Mouse (Mus musculus) monocyte, adult 59 days (primary cell): ENCODE results near the gene Prpf31. TPM values are rescaled to one million over a fixed set of nuclear protein-coding genes. Genes with fewer than 3 reads are reported as not detected.

Source experiments
- total RNA-seq, 2 experiments: library from RNA; stranded (reverse); gene quantifications; one replicate each; pipeline ENCODE4 v1.2.4; 2023

Prpf31 gene
- 10 to 100 TPM; 30.8 to 31.8 TPM for total RNA-seq

GRCm38 (mm10) chr7:3629543-3630477, at the start of gene Prpf31, which contains the start of gene Tfpt:
Prpf31 (plus strand) TSS chr7:3629985.
Tfpt (minus strand) TSS chr7:3629929.

GRCm38 (mm10) chr7:3616057-3616388, 13.8 kb upstream of the Prpf31 start, which contains the start of gene Oscar:
Oscar (minus strand) TSS chr7:3616157.

GRCm38 (mm10) chr7:3617242-3617995, 12.4 kb upstream of the Prpf31 start, which contains the start of gene Ndufa3:
Ndufa3 (plus strand) TSS chr7:3617373.

GRCm38 (mm10) chr7:3644672-3645487, 15.1 kb downstream of the Prpf31 start, which contains the start of gene Cnot3:
Cnot3 (plus strand) TSS chr7:3645268.

GRCm38 (mm10) chr7:3665215-3666114, 35.7 kb downstream of the Prpf31 start, which contains the start of gene Leng1:
Leng1 (minus strand) TSS chr7:3665840.

GRCm38 (mm10) chr7:3677342-3677741, 47.6 kb downstream of the Prpf31 start, which contains the start of gene Tmc4:
Tmc4 (minus strand) TSS chr7:3677553.

Other genes starting within 250 kb of the Prpf31 start
- under 1 TPM in 1 of 2 experiments, not detected in 1; 0.60 TPM for gene Cacng8, start 239.3 kb upstream of the Prpf31 start, total RNA-seq
- gene Cacng6, start 205.8 kb upstream of the Prpf31 start, total RNA-seq = under 1 TPM in 1 of 2 experiments, not detected in 1; 0.43 TPM
- gene Tarm1, start 127.4 kb upstream of the Prpf31 start, total RNA-seq = 1 to 10 TPM; 3.9 to 9.3 TPM
- gene Oscar, start 13.8 kb upstream of the Prpf31 start, total RNA-seq = not detected
- 100 to 1,000 TPM; 329 to 362 TPM for gene Ndufa3, start 12.6 kb upstream of the Prpf31 start, total RNA-seq
- gene Tfpt, start 56 bp upstream of the Prpf31 start, total RNA-seq = 10 to 100 TPM; 21.3 to 26.8 TPM
- 100 to 1,000 TPM in 1 of 2 experiments, 10 to 100 TPM in 1; 93.9 to 100 TPM for gene Cnot3, start 15.3 kb downstream of the Prpf31 start, total RNA-seq
- 1 to 10 TPM; 6.4 to 9.4 TPM for gene Leng1, start 35.9 kb downstream of the Prpf31 start, total RNA-seq
- 1 to 10 TPM; 6.4 to 6.8 TPM for gene Tmc4, start 47.6 kb downstream of the Prpf31 start, total RNA-seq
- gene Tsen34, start 62.9 kb downstream of the Prpf31 start, total RNA-seq = 10 to 100 TPM; 35.3 to 42.7 TPM
- 100 to 1,000 TPM; 103 to 105 TPM for gene Mboat7, start 63.5 kb downstream of the Prpf31 start, total RNA-seq
- 1,000 to 10,000 TPM; 1,985 to 2,114 TPM for gene Rps9, start 74.0 kb downstream of the Prpf31 start, total RNA-seq
- 100 to 1,000 TPM; 343 to 375 TPM for gene Pirb, start 90.4 kb downstream of the Prpf31 start, total RNA-seq
- 10 to 100 TPM; 70.0 to 75.3 TPM for gene Gm15448, start 195.7 kb downstream of the Prpf31 start, total RNA-seq
- gene Pira2, start 215.1 kb downstream of the Prpf31 start, total RNA-seq = 100 to 1,000 TPM in 1 of 2 experiments, 10 to 100 TPM in 1; 87.0 to 101 TPM